Mouse (Mus musculus) ovary, postnatal 36 days (tissue): ENCODE data around the gene Try5.
"Not testable (repeated sequence)": the region's sequence is repeated elsewhere in the genome, so short reads cannot be mapped to it uniquely, and the experiment has no call there.

Experiments
- DNase-seq: peaks from one replicate; pipeline ENCODE4 v3.0.0; 2022; ENCODE audit warnings: low spot score, mixed read lengths

Gene Try5

GRCm38 (mm10) chr6:41316741-41317140 is at the start of gene Try5:
Gene Try5 (minus strand): TSS chr6:41316841.
- DNase-seq, result not testable (repeated sequence)

GRCm38 (mm10) chr6:41353932-41354331 is 37.3 kb upstream of the Try5 start, which contains the start of gene Try10:
Gene Try10 (plus strand): TSS chr6:41354105.
- DNase-seq, result no peak

DNA sequence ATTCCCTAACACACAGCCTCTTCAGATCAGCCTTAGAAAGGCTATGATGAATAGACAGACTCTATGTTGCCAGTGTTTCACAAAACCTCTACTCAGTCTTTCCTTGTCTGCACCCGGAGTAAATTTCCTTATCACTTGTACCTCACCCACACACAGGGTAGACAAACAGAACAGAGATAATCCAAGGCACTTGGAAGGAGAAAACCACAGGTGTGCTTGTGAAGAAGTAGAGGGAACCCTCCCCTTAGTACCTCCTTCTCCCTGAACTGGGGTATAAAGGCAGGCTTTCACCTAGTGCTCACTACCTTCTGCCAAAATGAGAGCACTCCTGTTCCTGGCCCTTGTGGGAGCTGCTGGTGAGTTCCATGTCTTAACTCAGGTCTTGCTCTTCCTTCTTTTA is 14.7 kb downstream of the Try5 start, which contains the start of gene Try4:
Try4 (plus strand) TSS at position 301 of the 400 bp plus-strand sequence.
- DNase-seq, result no peak

DNA sequence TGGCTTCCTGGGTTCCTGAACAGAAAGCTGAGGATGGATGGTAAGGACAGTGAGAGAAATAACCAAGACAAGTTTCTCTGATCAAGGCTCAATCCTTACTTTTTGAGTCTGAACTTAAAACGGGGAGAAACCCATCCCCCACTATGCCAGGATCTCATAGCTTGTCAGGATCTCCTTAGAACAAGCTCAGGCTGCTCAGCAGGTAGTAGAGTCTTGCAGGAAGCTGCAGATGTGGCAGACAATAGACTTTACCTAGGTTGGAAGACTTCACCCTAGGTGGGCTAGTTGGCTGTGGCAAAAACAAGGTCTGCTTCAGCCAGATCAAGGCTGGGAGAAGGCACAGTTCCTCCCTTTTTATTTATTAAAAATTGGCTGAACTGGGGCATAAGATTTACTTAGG is 18.4 kb downstream of the Try5 start:
- no peak for DNase-seq

GRCm38 (mm10) chr6:41266140-41266539 is 50.5 kb downstream of the Try5 start:
- no peak for DNase-seq

DNA sequence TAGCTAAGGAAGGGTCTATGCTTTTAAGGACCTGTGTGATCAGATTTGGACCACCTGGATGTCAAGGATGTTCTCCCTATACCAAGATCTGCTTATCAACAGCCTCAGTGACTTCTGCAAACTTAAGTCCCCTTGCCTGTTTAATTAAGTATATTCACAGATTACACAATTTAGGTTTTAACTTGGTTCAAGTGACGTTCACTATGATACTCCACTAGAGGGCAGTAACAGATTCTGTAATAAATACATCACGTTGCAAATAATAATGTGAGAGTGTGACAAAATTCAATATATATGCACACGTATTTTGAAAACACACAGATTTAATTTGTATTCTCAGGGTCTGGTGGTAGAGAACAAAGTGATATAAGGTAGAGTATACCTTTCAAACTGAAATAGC is 53.8 kb downstream of the Try5 start:
- no peak for DNase-seq
